Mouse (Mus musculus): ENCODE results near the gene Tsfm. TPM values are rescaled to one million over a fixed set of nuclear protein-coding genes. Genes with fewer than 3 reads are reported as not detected.

Tsfm gene
- polyA plus RNA-seq, 1 experiment from 2014 or later: 84.5 TPM

DNA sequence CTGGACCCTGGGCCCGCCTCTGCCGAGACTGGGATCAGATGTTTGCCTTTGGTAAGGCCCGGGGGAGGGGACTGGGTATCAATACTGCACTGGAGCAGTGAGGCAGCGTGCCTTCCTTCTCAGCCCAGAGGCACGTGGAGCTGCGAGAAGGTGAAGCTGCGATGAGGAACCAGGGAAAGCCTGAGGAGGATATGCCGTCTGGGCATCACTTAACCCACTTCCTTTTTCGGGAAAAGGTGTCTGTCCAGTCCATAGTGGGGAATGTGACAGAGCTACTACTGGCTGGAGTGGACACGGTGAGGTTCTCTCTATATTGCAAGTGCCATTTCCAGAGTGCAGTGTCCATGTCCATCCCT lies 19.5 kb upstream of the Tsfm start:
- Histone ChIP-seq H3K4me2 (0 out of 2 replicates have a peak overlapping the region, but pooled peaks have one; percentile 35), H3K9me3 (no peaks in the 10 kb centered on the region), H3K27ac (no peak overlapping the region), H3K4me1 (peaks cover 11% of the 10 kb centered on the region; the same call in 1 of the 2 replicates), H3K36me3 (peaks cover 27% of the 10 kb centered on the region), H3K27me3 (peaks cover 63% of the 10 kb centered on the region), H3K4me3 (peak overlapping the region; percentile 16; the same call in 1 of the 2 replicates), H3K9ac (no peak overlapping the region; the same call in 1 of the 2 replicates)
- 14% methylated on average over 10 of the region's 10 CpGs for WGBS
- no peak for ATAC-seq (ENCODE audit: insufficient number of reproducible peaks, insufficient read depth, low FRiP score, low TSS enrichment, low read depth)

DNA sequence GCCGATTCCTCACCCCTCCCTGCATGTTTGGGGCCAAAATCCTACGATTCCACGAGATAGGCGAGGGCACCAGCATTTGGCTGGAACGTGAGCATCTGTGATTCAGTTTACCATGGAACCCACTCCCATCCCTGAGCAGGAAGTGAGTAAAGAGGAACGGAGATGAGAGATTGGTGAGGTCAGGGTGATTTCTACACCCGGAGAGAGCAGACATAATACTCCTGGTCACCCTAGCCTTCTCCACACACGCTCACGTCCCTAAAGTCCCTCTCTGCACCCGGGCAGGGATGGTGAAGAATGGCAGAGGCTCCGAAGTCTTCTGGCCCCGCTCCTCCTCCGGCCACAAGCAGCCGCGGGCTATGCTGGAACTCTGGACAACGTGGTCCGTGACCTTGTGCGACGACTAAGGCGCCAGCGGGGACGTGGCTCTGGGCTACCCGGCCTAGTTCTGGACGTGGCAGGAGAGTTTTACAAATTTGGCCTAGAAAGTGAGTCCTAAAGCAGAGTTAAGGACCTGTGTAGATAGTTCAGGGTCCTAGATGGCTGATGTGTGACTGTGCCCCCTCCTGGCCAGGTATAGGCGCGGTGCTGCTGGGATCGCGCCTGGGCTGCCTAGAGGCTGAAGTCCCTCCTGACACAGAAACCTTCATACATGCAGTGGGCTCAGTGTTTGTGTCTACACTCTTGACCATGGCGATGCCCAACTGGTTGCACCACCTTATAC lies 18.9 kb upstream of the Tsfm start:
- H3K4me1 ChIP-seq: peaks cover 11% of the 10 kb centered on the region; the same call in 1 of the 2 replicates
- H3K36me3 ChIP-seq: peaks cover 30% of the 10 kb centered on the region
- no peaks in the 10 kb centered on the region for H3K9me3 ChIP-seq
- WGBS: 3% methylated on average over 29 of the region's 29 CpGs
- H3K4me2 ChIP-seq: peak overlapping the region; percentile 35
- peak overlapping the region; percentile 16 for H3K4me3 ChIP-seq
- no peak overlapping the region; the same call in 1 of the 2 replicates for H3K9ac ChIP-seq
- ATAC-seq (ENCODE audit: insufficient number of reproducible peaks, insufficient read depth, low FRiP score, low TSS enrichment, low read depth): no peak
- peaks cover 63% of the 10 kb centered on the region for H3K27me3 ChIP-seq
- H3K27ac ChIP-seq: no peak overlapping the region

DNA sequence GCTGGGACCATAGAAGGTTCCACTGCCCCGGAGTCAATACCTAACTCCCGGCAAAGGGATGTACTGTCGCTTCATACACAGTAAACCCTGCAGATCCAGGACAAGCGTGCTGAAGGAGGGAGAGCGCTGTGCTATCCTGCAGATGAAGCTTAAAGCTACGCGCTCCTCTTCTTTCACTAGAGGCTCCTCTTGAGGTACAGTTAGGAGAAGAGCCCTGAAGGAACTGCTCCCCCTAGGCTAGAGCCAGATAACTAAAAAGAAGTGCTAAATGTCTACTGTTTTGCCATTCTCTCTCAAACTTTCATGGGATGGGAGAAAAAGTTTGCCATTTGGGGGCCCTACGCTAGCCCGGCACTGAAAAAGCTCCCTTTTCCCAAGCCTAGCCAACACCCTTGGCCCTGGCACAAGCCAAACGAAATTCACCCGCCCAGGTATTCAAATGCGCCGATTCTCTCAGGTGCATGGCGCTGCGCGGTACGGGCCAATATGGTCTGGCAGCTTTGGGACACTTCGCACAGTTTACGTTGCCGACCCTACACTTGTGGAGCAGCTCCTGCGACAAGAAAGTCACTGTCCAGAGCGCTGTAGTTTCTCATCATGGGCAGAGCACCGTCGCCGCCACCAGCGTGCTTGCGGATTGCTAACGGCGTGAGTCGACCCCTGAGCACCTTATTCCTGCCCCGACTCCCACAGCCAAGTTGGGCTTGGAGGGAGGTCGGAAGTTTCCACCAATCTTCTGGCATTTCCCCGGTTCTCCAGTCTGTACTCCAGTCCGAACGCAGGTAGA lies 18.2 kb upstream of the Tsfm start:
- H3K36me3 ChIP-seq: peaks cover 28% of the 10 kb centered on the region
- no peak overlapping the region for H3K27ac ChIP-seq
- peaks cover 11% of the 10 kb centered on the region; the same call in 1 of the 2 replicates for H3K4me1 ChIP-seq
- peaks cover 61% of the 10 kb centered on the region for H3K27me3 ChIP-seq
- H3K9ac ChIP-seq: peak overlapping the region; percentile 11; the same call in 1 of the 2 replicates
- H3K9me3 ChIP-seq: no peaks in the 10 kb centered on the region
- ATAC-seq (ENCODE audit: insufficient number of reproducible peaks, insufficient read depth, low FRiP score, low TSS enrichment, low read depth): no peak
- H3K4me2 ChIP-seq: peak overlapping the region; percentile 35
- H3K4me3 ChIP-seq: peak overlapping the region; percentile 16
- WGBS: 4% methylated on average over 35 of the region's 35 CpGs

DNA sequence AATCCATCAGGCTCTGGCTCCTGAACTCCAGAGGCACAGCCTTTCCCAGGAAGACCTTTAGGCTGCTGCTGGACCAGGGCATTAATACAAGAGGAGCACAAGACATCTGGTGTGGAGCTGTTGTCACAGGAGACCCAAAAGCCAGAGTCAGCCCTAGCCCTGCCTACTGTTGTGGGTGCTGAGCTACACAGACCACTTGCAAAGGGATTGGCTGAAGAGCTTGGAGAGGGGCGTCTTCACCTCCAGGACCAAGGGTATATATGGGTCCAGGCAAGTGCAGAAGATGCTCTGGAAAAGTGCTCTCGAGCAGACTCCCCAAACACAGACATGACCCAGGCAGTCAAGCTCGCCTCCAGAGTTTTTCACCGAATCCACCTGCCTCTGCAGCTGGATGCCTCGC lies 17.3 kb upstream of the Tsfm start, which contains the start of gene Cyp27b1:
Cyp27b1 (plus strand) TSS at position 297 of the 400 bp plus-strand sequence.
- Histone ChIP-seq H3K4me1 (peaks cover 15% of the 10 kb centered on the region), H3K27ac (no peak within 1 kb of the TSS), H3K27me3 (peaks cover 58% of the 10 kb centered on the region), H3K4me2 (peak within 1 kb of the TSS; percentile 35), H3K9ac (peak within 1 kb of the TSS; percentile 11; the same call in 1 of the 2 replicates), H3K36me3 (peaks cover 35% of the 10 kb centered on the region), H3K9me3 (no peaks in the 10 kb centered on the region), H3K4me3 (peak within 1 kb of the TSS; percentile 16)
- ATAC-seq (ENCODE audit: insufficient number of reproducible peaks, insufficient read depth, low FRiP score, low TSS enrichment, low read depth): no peak
- 20% methylated on average over 5 of the region's 5 CpGs for WGBS

DNA sequence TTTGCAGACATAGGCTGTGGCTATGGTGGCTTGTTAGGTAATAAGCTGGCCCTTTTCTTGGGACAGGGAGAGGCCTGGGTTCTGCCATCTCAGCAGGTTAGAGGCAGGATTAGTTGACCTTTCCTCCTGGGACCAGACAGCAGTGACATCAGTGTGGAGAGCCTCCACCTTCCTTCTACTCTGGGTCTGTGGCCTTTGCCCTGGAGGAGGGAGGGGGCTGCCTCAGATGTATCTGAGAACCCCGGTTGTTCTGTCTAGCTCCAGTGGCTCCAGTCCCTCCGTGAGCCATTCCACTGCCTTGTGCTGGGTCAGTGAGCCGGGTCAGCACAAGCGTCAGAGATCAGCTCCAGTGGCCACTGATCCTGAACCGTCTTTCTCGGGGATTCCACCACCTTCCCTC lies 12.5 kb upstream of the Tsfm start:
- WGBS: 87% methylated on average over 6 of the region's 6 CpGs
- ATAC-seq (ENCODE audit: insufficient number of reproducible peaks, insufficient read depth, low FRiP score, low TSS enrichment, low read depth): no peak
- no peak overlapping the region for H3K9ac ChIP-seq
- peak overlapping the region; percentile 96; the same call in 1 of the 2 replicates for H3K4me2 ChIP-seq
- no peak overlapping the region for H3K27ac ChIP-seq
- peaks cover 22% of the 10 kb centered on the region for H3K27me3 ChIP-seq
- peaks cover 35% of the 10 kb centered on the region for H3K36me3 ChIP-seq
- H3K9me3 ChIP-seq: no peaks in the 10 kb centered on the region
- 0 out of 2 replicates have a peak overlapping the region, but pooled peaks have one; percentile 81 for H3K4me3 ChIP-seq
- peaks cover 15% of the 10 kb centered on the region for H3K4me1 ChIP-seq

DNA sequence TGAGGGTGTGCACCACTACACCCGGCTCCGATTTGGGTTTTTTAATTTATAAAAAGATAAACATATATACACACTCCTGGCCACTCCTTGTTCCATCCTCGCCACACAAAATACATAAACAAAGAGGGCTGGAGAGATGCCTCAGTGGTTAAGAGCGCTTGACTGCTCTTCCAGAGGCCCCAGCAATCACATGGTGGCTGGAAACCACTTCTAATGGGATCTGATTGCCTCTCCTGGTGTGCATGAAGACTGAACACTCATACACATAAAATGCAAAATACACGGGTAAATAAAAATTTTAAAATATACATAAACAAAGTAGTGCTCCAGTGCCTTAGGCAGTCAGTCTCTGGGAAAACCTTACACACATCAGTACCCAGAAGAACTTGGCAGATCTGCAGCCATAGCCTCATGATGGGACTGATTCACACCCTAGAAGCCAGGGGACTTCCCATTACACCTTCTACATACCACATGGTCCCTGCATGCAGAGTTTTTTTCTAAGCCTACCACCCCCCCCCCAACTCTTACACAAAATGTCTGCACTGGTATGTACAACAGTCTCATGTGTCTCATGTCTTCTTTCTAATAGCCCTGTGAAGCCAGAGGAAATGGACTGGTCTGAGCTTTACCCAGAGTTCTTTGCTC lies 12.0 kb upstream of the Tsfm start:
- Histone ChIP-seq H3K36me3 (peaks cover 35% of the 10 kb centered on the region), H3K27ac (peak overlapping the region; percentile 84; the same call in 1 of the 2 replicates)
- 13% methylated on average over 5 of the region's 5 CpGs for WGBS

DNA sequence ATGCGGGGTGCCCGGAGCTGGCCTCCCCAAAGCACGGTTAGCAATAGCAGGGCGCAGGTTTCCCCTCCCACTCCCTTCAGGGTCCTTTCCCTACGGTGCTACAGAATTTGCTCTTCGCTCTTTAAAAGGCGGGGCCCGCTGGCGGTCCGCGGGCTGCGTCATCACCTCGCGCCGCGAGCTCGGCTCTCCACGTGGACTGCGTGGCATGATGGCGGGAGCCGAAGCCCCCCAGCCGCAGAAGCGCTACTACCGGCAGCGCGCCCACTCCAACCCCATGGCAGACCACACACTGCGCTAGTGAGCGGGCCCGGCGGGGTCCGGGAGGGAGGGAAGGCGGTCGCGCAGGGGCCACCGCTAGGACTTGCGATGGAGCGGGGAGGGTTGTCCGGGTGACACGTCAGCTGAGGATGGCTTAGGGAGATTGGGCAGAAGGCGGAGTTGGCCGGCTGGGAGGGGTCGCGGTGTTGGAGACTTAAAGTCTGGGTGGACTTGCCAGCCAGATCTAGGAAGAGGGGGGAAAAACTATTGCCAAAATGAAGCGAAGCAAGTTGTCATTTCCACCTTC lies 11.2 kb upstream of the Tsfm start:
- Histone ChIP-seq H3K9ac (peak overlapping the region; percentile 81), H3K36me3 (peaks cover 31% of the 10 kb centered on the region), H3K27me3 (peaks cover 9% of the 10 kb centered on the region), H3K4me1 (peaks cover 15% of the 10 kb centered on the region), H3K27ac (peak overlapping the region; percentile 84), H3K4me2 (peak overlapping the region; percentile 96), H3K4me3 (peak overlapping the region; percentile 81), H3K9me3 (no peaks in the 10 kb centered on the region)
- under 1% methylated on average over 44 of the region's 44 CpGs for WGBS
- peak; percentile 81 for ATAC-seq (ENCODE audit: insufficient number of reproducible peaks, insufficient read depth, low FRiP score, low TSS enrichment, low read depth)

More for the DNA sequence above, 12.0 kb upstream of the Tsfm start:
- ATAC-seq (ENCODE audit: insufficient number of reproducible peaks, insufficient read depth, low FRiP score, low TSS enrichment, low read depth): no peak
- peak overlapping the region; percentile 81 for H3K9ac ChIP-seq
- peak overlapping the region; percentile 81 for H3K4me3 ChIP-seq
- peaks cover 15% of the 10 kb centered on the region for H3K4me1 ChIP-seq
- peaks cover 16% of the 10 kb centered on the region for H3K27me3 ChIP-seq
- H3K9me3 ChIP-seq: no peaks in the 10 kb centered on the region
- H3K4me2 ChIP-seq: peak overlapping the region; percentile 96

DNA sequence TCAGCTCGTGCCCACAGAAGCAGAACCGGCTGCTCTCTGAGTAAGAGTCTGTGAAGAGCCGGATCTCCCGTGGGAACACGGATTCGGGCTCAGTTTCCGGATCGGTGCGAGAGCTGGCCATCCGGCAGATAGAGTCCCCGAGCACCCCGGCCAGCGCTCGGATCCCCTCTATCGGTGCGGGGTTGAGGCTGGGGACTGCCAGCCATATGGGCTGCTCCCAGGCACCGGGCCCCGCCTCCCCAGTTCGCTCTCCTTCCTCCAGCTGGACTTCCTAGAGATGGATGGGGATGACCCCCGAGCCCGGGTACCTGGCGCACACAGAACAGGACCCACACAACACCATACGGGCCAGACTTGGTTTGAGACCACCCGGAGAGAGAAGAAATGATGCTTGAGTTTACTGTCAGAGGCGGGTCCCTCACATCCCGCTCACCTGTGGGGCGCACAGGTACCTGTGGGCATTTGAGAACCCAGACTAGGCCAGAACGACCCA lies 10.7 kb upstream of the Tsfm start, which contains the start of the genes Mettl1 and Eef1akmt3:
Mettl1 (plus strand) TSS at position 141 of the 493 bp plus-strand sequence.
Eef1akmt3 (minus strand) TSS at position 240 of the 493 bp plus-strand sequence.
- WGBS: under 1% methylated on average over 28 of the region's 28 CpGs
- peak within 1 kb of the TSS; percentile 81 for H3K4me3 ChIP-seq
- H3K4me2 ChIP-seq: peak within 1 kb of the TSS; percentile 96
- peaks cover 9% of the 10 kb centered on the region for H3K27me3 ChIP-seq
- peak; percentile 39 for ATAC-seq (ENCODE audit: insufficient number of reproducible peaks, insufficient read depth, low FRiP score, low TSS enrichment, low read depth)
- peaks cover 26% of the 10 kb centered on the region for H3K36me3 ChIP-seq
- peak within 1 kb of the TSS; percentile 81 for H3K9ac ChIP-seq
- H3K27ac ChIP-seq: peak within 1 kb of the TSS; percentile 84
- no peaks in the 10 kb centered on the region for H3K9me3 ChIP-seq
- peaks cover 15% of the 10 kb centered on the region for H3K4me1 ChIP-seq

DNA sequence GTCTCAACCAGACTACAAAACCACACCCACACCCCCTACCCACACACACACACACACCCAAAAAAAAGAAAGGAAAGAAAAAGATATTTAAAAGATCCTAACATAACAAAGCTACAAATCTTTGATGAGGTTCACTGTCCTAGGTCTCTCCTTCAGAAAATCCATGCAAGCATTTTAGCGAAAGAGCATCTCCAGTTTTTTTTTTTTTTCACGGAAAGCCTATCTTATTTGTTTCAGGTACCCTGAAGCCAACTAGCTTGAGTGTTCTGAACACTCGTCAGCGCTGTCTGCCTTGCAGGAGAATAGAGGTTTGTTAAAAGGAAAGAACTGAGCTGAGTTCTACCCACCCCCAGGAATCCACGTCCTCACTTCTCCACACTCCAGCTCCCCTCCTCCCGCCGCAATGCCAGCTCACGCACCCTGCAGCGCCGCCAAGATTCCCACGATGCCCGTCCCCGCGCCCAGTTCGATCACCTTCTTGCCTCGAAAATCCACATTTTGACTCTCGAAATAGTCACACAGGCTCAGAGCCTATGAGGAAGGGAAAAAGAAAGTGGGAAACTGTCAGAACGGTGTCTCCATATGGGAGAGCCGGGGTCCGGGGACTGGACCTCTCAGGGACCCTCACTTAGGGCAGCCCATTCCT lies 10.1 kb upstream of the Tsfm start:
- peaks cover 22% of the 10 kb centered on the region for H3K36me3 ChIP-seq
- H3K4me2 ChIP-seq: peak overlapping the region; percentile 96
- H3K27me3 ChIP-seq: peaks cover 9% of the 10 kb centered on the region
- H3K9me3 ChIP-seq: no peaks in the 10 kb centered on the region
- H3K9ac ChIP-seq: peak overlapping the region; percentile 81
- ATAC-seq (ENCODE audit: insufficient number of reproducible peaks, insufficient read depth, low FRiP score, low TSS enrichment, low read depth): no peak
- WGBS: 1% methylated on average over 20 of the region's 20 CpGs
- H3K4me1 ChIP-seq: peaks cover 15% of the 10 kb centered on the region
- H3K4me3 ChIP-seq: peak overlapping the region; percentile 81
- peak overlapping the region; percentile 84 for H3K27ac ChIP-seq

DNA sequence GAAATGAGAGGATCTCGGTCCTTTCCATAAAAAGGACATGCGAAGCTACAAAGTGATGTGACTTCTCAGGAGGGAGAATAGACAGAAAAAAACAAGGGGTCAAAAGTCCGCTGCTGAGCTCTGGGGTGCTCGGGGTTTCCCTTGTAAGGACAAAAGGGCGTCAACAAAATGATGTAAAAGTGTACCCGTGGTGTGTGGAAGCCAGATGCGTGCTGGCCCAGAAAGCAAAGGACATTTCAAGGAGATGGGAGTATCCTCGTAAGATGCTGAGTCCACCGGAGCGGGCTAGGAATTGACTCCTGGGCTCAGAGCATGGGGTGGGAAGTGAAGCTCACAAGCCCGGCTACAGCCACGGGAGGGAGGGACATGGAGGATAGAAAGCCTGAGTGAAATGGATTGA lies 7.0 kb upstream of the Tsfm start:
- whole genome bisulfite sequencing: 72% methylated on average over 12 of the region's 12 CpGs
- no peak for ATAC-seq (ENCODE audit: insufficient number of reproducible peaks, insufficient read depth, low FRiP score, low TSS enrichment, low read depth)
- Histone ChIP-seq H3K4me3 (no peak overlapping the region), H3K36me3 (no peaks in the 10 kb centered on the region), H3K4me2 (no peak overlapping the region), H3K27ac (no peak overlapping the region), H3K27me3 (peaks cover 9% of the 10 kb centered on the region), H3K9ac (no peak overlapping the region), H3K9me3 (no peaks in the 10 kb centered on the region), H3K4me1 (peaks cover 8% of the 10 kb centered on the region)
